In genomic region chr2:144002229-144002984, GRCm38 (mm10) we compare ENCODE assay signal across 31 mouse cellular contexts. TPM values are rescaled to one million over a fixed set of nuclear protein-coding genes. Genes with fewer than 3 reads are reported as not detected.
"Had no signal": no experiment of that assay in that cellular context is flagged by ENCODE, and none has a peak within 500 bp of the region (broad histone marks: within the 10 kb centered on the region; RNA-seq: fewer than 3 reads in every experiment).

No protein-coding gene starts in this region.

- H3K9ac ChIP-seq: limb, embryonic 12.5 days; limb, embryonic 15.5 days; liver, embryonic 13.5 days; midbrain, embryonic 12.5 days; midbrain, embryonic 15.5 days; stomach, embryonic 15.5 days had no signal

- H3K4me2 ChIP-seq: limb, embryonic 12.5 days; limb, embryonic 15.5 days; liver, embryonic 13.5 days; midbrain, embryonic 12.5 days; midbrain, embryonic 15.5 days; stomach, embryonic 15.5 days had no signal

- DNase-seq: kidney, adult 18-20 months; kidney, postnatal 36 days; left cerebral cortex, postnatal 4 days; liver, embryonic 13.5 days; lung, adult 2 months; lung, postnatal 14 days; lung, postnatal 4 days; right cerebral cortex, postnatal 4 days; spleen, adult 18-20 months; thymus, adult 18-20 months; thymus, postnatal 36 days had no signal

- H3K36me3 ChIP-seq: limb, embryonic 12.5 days; midbrain, embryonic 12.5 days; midbrain, embryonic 15.5 days; stomach, embryonic 15.5 days had no signal

- H3K27ac ChIP-seq: kidney, postnatal 0 days; limb, embryonic 12.5 days; limb, embryonic 15.5 days; liver, embryonic 13.5 days; midbrain, embryonic 12.5 days; midbrain, embryonic 15.5 days; stomach, embryonic 15.5 days had no signal

- H3K4me3 ChIP-seq: limb, embryonic 12.5 days; limb, embryonic 15.5 days; liver, embryonic 13.5 days; midbrain, embryonic 12.5 days; midbrain, embryonic 15.5 days; myocyte; stomach, embryonic 15.5 days had no signal

- H3K27me3 ChIP-seq: limb, embryonic 12.5 days; limb, embryonic 15.5 days; liver, embryonic 13.5 days; midbrain, embryonic 12.5 days; midbrain, embryonic 15.5 days; stomach, embryonic 15.5 days had no signal

- H3K4me1 ChIP-seq: midbrain, embryonic 12.5 days had no signal

- H3K9me3 ChIP-seq: limb, embryonic 12.5 days; limb, embryonic 15.5 days; liver, embryonic 13.5 days; midbrain, embryonic 12.5 days; midbrain, embryonic 15.5 days; stomach, embryonic 15.5 days had no signal

- ATAC-seq: inflammation-experienced regulatory T-cells, adult 6 months; midbrain, embryonic 15.5 days had no signal

RNA-seq across cellular contexts. Expression of gene Banf2, which starts 30.5 kb away (rescaled TPM):
- total RNA-seq: layer of hippocampus, adult 18-20 months; layer of hippocampus, postnatal 14 days; left cerebral cortex, adult 8-10 months; left cerebral cortex, postnatal 14 days; left cerebral cortex, postnatal 4 days; megakaryocyte progenitor cell, adult 5-6 weeks; megakaryocyte-erythroid progenitor cell, adult 5-6 weeks; monocyte, adult 5-6 weeks had no signal
- polyA plus RNA-seq: inflammation-experienced regulatory T-cells, adult 6 months; kidney, embryonic 14.5 days; kidney, postnatal 0 days; limb, embryonic 12.5 days; limb, embryonic 15.5 days; liver, embryonic 13.5 days; liver, embryonic 16.5 days; lung, adult 2 months; lung, embryonic 16.5 days; midbrain, embryonic 12.5 days; midbrain, embryonic 15.5 days; myocyte; neural tube, embryonic 11.5 days; neural tube, embryonic 14.5 days had no signal
